Mouse (Mus musculus) CD4-positive naive resting alpha-beta T cell, adult 57 days (primary cell): Measurements from ENCODE around the gene Stambpl1. TPM values are rescaled to one million over a fixed set of nuclear protein-coding genes. Genes with fewer than 3 reads are reported as not detected.

Experiments
- total RNA-seq: library from RNA; stranded (reverse); gene quantifications from one replicate; pipeline ENCODE4 v1.2.4, GENCODE M21; 2023

The Stambpl1 gene
- 58.3 TPM for total RNA-seq

DNA sequence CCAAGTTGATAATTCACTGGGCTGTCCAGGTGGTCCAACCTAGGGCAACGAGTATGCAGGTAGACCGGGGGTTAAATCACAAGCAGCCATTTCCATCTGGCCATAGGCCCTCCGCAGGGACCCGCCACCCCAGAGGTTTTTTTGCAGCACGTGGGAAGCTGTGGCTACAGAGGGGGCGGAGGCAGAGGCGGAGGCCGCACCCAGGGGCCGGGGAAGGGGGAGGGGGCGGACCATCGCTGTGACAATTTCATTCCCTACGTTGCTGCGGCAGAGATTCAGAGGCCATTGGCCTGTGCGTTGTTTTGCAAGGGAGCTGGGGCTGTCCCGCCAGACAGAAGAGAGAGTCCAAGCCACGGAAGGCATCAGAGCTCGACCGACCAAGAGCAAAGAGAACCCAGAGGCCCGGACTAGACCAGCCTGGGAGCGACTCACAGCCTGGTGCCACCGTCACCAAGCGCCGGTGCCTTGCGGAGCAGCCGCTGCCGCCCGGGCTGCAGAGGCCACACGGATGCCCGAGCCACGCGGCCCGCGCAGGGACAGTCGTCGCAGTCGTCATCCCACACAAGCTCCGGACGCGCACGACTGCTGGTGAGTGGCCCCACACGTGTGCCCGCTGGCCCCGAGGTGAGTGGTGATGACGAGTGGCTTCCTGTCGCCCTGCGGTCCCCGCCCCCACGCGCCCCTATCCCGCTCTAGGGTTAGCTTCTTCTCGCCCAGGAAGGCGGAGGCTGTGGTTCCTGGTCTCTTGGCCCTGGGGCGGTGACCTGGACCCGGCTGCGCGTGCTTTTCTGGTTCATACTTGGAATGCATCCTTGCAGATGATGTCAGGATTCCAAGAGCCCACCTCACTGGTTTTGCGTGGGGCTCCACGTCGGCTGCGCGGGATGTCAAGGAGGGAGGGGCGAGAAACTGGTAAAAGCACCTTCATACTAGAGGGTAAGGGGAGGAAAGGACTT lies at the start of gene Stambpl1:
Gene Stambpl1, plus strand, starts transcription at position 222 of the 956 bp plus-strand sequence.

GRCm38 (mm10) chr19:34165891-34166290 lies 26.1 kb upstream of the Stambpl1 start, which contains the start of gene Ankrd22:
TSS of gene Ankrd22 (minus strand) at chr19:34166053.

GRCm38 (mm10) chr19:34254880-34255681 lies 63.1 kb downstream of the Stambpl1 start, which contains the start of gene Acta2:
TSS of gene Acta2 (minus strand) at chr19:34255590.

Other genes starting within 250 kb of the Stambpl1 start
- not detected for gene Lipf, start 231.0 kb upstream of the Stambpl1 start, total RNA-seq
- not detected for gene Lipk, start 183.9 kb upstream of the Stambpl1 start, total RNA-seq
- gene Lipn, start 124.9 kb upstream of the Stambpl1 start, total RNA-seq: not detected
- not detected for gene Lipm, start 91.3 kb upstream of the Stambpl1 start, total RNA-seq
- gene Ankrd22, start 26.2 kb upstream of the Stambpl1 start, total RNA-seq: not detected
- gene Acta2, start 63.4 kb downstream of the Stambpl1 start, total RNA-seq: 1.2 TPM
- gene Fas, start 98.4 kb downstream of the Stambpl1 start, total RNA-seq: 31.3 TPM